ENCODE assay signal across 9 mouse cellular contexts in genomic region chr11:32601528-32602323, GRCm38 (mm10). TPM values are rescaled to one million over a fixed set of nuclear protein-coding genes. Genes with fewer than 3 reads are reported as not detected.
DNase-seq lines count a peak whose midpoint lies in the region; ATAC-seq and TF ChIP-seq lines count a peak whose summit lies in the region.
"Had no signal": no experiment of that assay in that cellular context is flagged by ENCODE, and none has a peak within 500 bp of the region (broad histone marks: within the 10 kb centered on the region; RNA-seq: fewer than 3 reads in every experiment).

No protein-coding gene starts in this region.

- H3K27me3 ChIP-seq in forebrain, embryonic 10.5 days (ENCODE audit: poor library complexity, severe bottlenecking): no peaks in the 10 kb centered on the region
- no peaks in the 10 kb centered on the region for H3K27me3 ChIP-seq in forebrain, embryonic 14.5 days (replicated peaks; ENCODE audit: control insufficient read depth, insufficient read depth, low read length)
- H3K27me3 ChIP-seq in embryonic facial prominence, embryonic 12.5 days: no peaks in the 10 kb centered on the region
- H3K27me3 ChIP-seq: neural tube, embryonic 12.5 days had no signal

- H3K36me3 ChIP-seq in forebrain, embryonic 10.5 days (replicated peaks): peaks cover 1% of the 10 kb centered on the region; the same call in 1 of the 2 replicates
- H3K36me3 ChIP-seq in forebrain, embryonic 14.5 days (ENCODE audit: control insufficient read depth, insufficient read depth, low read length): no peaks in the 10 kb centered on the region
- H3K36me3 ChIP-seq in embryonic facial prominence, embryonic 12.5 days: no peaks in the 10 kb centered on the region

- no peaks in the 10 kb centered on the region for H3K9me3 ChIP-seq in forebrain, embryonic 10.5 days
- H3K9me3 ChIP-seq in forebrain, embryonic 14.5 days (replicated peaks; ENCODE audit: control insufficient read depth, low read length): no peaks in the 10 kb centered on the region
- no peaks in the 10 kb centered on the region for H3K9me3 ChIP-seq in embryonic facial prominence, embryonic 12.5 days
- H3K9me3 ChIP-seq: neural tube, embryonic 12.5 days had no signal

- H3K27ac ChIP-seq in forebrain, embryonic 10.5 days: peak overlapping the region; percentile 30; the same call in 1 of the 2 replicates
- H3K27ac ChIP-seq in forebrain, embryonic 14.5 days (ENCODE audit: low read depth, low read length): no peak overlapping the region
- no peak overlapping the region for H3K27ac ChIP-seq in embryonic facial prominence, embryonic 12.5 days
- H3K27ac ChIP-seq in layer of hippocampus, adult 2 months: no peak overlapping the region
- H3K27ac ChIP-seq: neural tube, embryonic 12.5 days had no signal

- no peak overlapping the region for H3K4me2 ChIP-seq in forebrain, embryonic 14.5 days (ENCODE audit: low read length)
- H3K4me2 ChIP-seq in embryonic facial prominence, embryonic 12.5 days (replicated peaks): no peak overlapping the region
- H3K4me2 ChIP-seq: neural tube, embryonic 12.5 days had no signal

- TF ChIP-seq CTCF in layer of hippocampus, adult 2 months (conservative IDR thresholded peaks at IDR 0.05): no peak

- no peak overlapping the region for H3K9ac ChIP-seq in forebrain, embryonic 14.5 days (ENCODE audit: low read length)
- H3K9ac ChIP-seq in embryonic facial prominence, embryonic 12.5 days: no peak overlapping the region
- H3K9ac ChIP-seq: neural tube, embryonic 12.5 days had no signal

- peak; percentile 45 for DNase-seq in forebrain, embryonic 10.5 days (ENCODE audit: extremely low spot score, low spot score)
- DNase-seq in forebrain, embryonic 14.5 days (ENCODE audit: low spot score): no peak
- peak; percentile 55 for DNase-seq in kidney, adult 9 months
- DNase-seq in lung, postnatal 25 days (ENCODE audit: low spot score): peak; percentile 67
- DNase-seq in spleen, postnatal 4 days (ENCODE audit: low spot score in 2 of 2): no peak
- DNase-seq in layer of hippocampus, adult 2 months (ENCODE audit: low spot score in 2 of 2): no peak

- peaks cover 26% of the 10 kb centered on the region for H3K4me1 ChIP-seq in forebrain, embryonic 10.5 days
- peaks cover 8% of the 10 kb centered on the region for H3K4me1 ChIP-seq in forebrain, embryonic 14.5 days (ENCODE audit: control insufficient read depth, insufficient read depth, low read length)
- H3K4me1 ChIP-seq in embryonic facial prominence, embryonic 12.5 days: peaks cover 12% of the 10 kb centered on the region; the same call in 1 of the 2 replicates

- H3K4me3 ChIP-seq in forebrain, embryonic 10.5 days: 0 out of 2 replicates have a peak overlapping the region, but pooled peaks have one; percentile 8
- no peak overlapping the region for H3K4me3 ChIP-seq in forebrain, embryonic 14.5 days (ENCODE audit: low read depth, low read length)
- no peak overlapping the region for H3K4me3 ChIP-seq in embryonic facial prominence, embryonic 12.5 days
- H3K4me3 ChIP-seq in layer of hippocampus, adult 2 months: no peak overlapping the region
- H3K4me3 ChIP-seq: neural tube, embryonic 12.5 days had no signal

- no peak for ATAC-seq in forebrain, embryonic 14.5 days
- peak; percentile 57; the same call in 1 of the 2 replicates for ATAC-seq in embryonic facial prominence, embryonic 12.5 days (ENCODE audit: insufficient number of reproducible peaks, insufficient read depth, low FRiP score, low TSS enrichment)
- no peak for ATAC-seq in frontal cortex, adult (ENCODE audit: low TSS enrichment)

- 42% methylated on average over 12 of the region's 12 CpGs for WGBS in forebrain, embryonic 10.5 days
- WGBS in forebrain, embryonic 14.5 days: 46% methylated on average over 12 of the region's 12 CpGs
- 38% methylated on average over 11 of the region's 12 CpGs for WGBS in embryonic facial prominence, embryonic 12.5 days

RNA-seq across cellular contexts. Expression of gene Fbxw11, which starts 40.8 kb away (rescaled TPM):
- polyA plus RNA-seq in forebrain, embryonic 10.5 days (2016; fragmentation: Nextera tagmentation; extraction: Ambion mirVana): 87.0 and 90.8 TPM in 2 replicates
- 83.1 and 99.3 TPM in 2 replicates for polyA plus RNA-seq in forebrain, embryonic 14.5 days (2014; fragmentation: Nextera tagmentation; extraction: Ambion mirVana)
- 90.2 and 90.4 TPM in 2 replicates for polyA plus RNA-seq in embryonic facial prominence, embryonic 12.5 days (2016; fragmentation: Nextera tagmentation; extraction: Ambion mirVana)
- total RNA-seq in layer of hippocampus, adult 2 months (2021): 100 to 1,000 TPM; 146 to 157 TPM

Comparison
In these comparisons a context has a peak if more than half of its experiments do, and no peak if none do; other contexts are left out.
1. DNase-seq: peak in forebrain, embryonic 10.5 days (single experiment), kidney, adult 9 months (single experiment) and lung, postnatal 25 days (single experiment); none in forebrain, embryonic 14.5 days (single experiment), spleen, postnatal 4 days (0 of 2) and layer of hippocampus, adult 2 months (0 of 2).